Mouse (Mus musculus): ENCODE measurements around the gene Hs1bp3. TPM values are rescaled to one million over a fixed set of nuclear protein-coding genes. Genes with fewer than 3 reads are reported as not detected.

The Hs1bp3 gene
- total RNA-seq, 4 experiments from 2014 or later, result 16.4 to 20.0 (median 18.7) TPM

Other genes starting within 250 kb of the Hs1bp3 start
- gene Ldah, start 105.3 kb upstream of the Hs1bp3 start, total RNA-seq (2022), result 10 to 100 TPM; 38.3 to 49.0 (median 42.7) TPM
- under 1 TPM; 0.31 to 0.90 (median 0.69) TPM for gene Gdf7, start 11.5 kb upstream of the Hs1bp3 start, total RNA-seq (2022)
- gene Rhob, start 186.6 kb downstream of the Hs1bp3 start, total RNA-seq (2022), result 100 to 1,000 TPM; 285 to 368 (median 321) TPM

All from layer of hippocampus, adult 8-10 months (tissue).